Mouse (Mus musculus) limb, embryonic 14.5 days (tissue): ENCODE measurements at regions not wholly inside any gene's neighbourhood (a gene's known extent, or its start where the extent isn't known, plus 50 kb on each side); places are given as distances from the start of the nearest gene placed in this dataset.
"Not testable (repeated sequence)": the region's sequence is repeated elsewhere in the genome, so short reads cannot be mapped to it uniquely, and the experiment has no call there.

ENCODE experiments used
- ATAC-seq: fragments of 200-750 bp; cut with Nextera tagmentation; 2 replicates; pipeline ENCODE4 v1.8.0; 2017; ENCODE audit warnings: low read depth, moderate number of reproducible peaks, moderate TSS enrichment; ENCODE audit not compliant: low FRiP score
- DNase-seq: peaks from one replicate; pipeline ENCODE4 v3.0.0-alpha.2; 2015; ENCODE audit warnings: low spot score
- H3K27ac ChIP-seq: fragments of 300-500 bp; sonication (generic); replicated peaks from 2 replicates; pipeline ENCODE4 v1.5.1; 2014; ENCODE audit warnings: low read depth, mild to moderate bottlenecking, low read length, moderate library complexity, mixed read lengths
- H3K27me3 ChIP-seq: fragments of 300-500 bp; sonication (generic); 2 replicates; pipeline ENCODE4 v1.6.1; 2014; ENCODE audit warnings: low read length, mixed read lengths; ENCODE audit not compliant: control insufficient read depth, insufficient read depth
- H3K36me3 ChIP-seq: fragments of 300-500 bp; sonication (generic); 2 replicates; pipeline ENCODE4 v1.6.1; 2014; ENCODE audit warnings: mild to moderate bottlenecking, low read length, moderate library complexity, mixed read lengths; ENCODE audit not compliant: control insufficient read depth, insufficient read depth
- H3K4me1 ChIP-seq: fragments of 300-500 bp; sonication (generic); 2 replicates; pipeline ENCODE4 v1.6.1; 2014; ENCODE audit warnings: antibody characterized with exemption, low read length, mixed read lengths; ENCODE audit not compliant: control insufficient read depth, insufficient read depth
- H3K4me2 ChIP-seq: fragments of 300-500 bp; sonication (generic); replicated peaks from 2 replicates; pipeline ENCODE4 v1.6.1; 2014; ENCODE audit warnings: low read depth, mild to moderate bottlenecking, low read length, moderate library complexity; ENCODE audit not compliant: severe bottlenecking
- H3K4me3 ChIP-seq: fragments of 300-500 bp; sonication (generic); replicated peaks from 2 replicates; pipeline ENCODE4 v1.5.1; 2014; ENCODE audit warnings: low read length
- H3K9ac ChIP-seq: fragments of 300-500 bp; sonication (generic); 2 replicates; pipeline ENCODE4 v1.6.1; 2014; ENCODE audit warnings: mild to moderate bottlenecking, low read depth, low read length, moderate library complexity; ENCODE audit not compliant: severe bottlenecking
- H3K9me3 ChIP-seq: fragments of 300-500 bp; sonication (generic); 2 replicates; pipeline ENCODE4 v1.6.1; 2016; ENCODE audit warnings: low read length; ENCODE audit not compliant: control insufficient read depth
- POLR2A ChIP-seq: fragments of 200-500 bp; IDR thresholded peaks from 2 replicates; pipeline ENCODE4 v1.8.0; 2012; ENCODE audit warnings: inconsistent platforms, mild to moderate bottlenecking, moderate library complexity, borderline replicate concordance; ENCODE audit not compliant: insufficient read depth, insufficient read length; ENCODE audit errors: extremely low read depth
- WGBS: fragments of 180-500 bp; shearing (Covaris S2); extraction: QIAGEN DNeasy Blood & Tissue Kit; methylation state at CpG from one replicate; pipeline ENCODE4 v1.1.7; 2014; 5-methylcytosine and 5-hydroxymethylcytosine counted together

GRCm38 (mm10) chr5:3247333-3247732 lies 94.0 kb upstream of the Cdk6 start:
- ATAC-seq = no peak
- no peak overlapping the region for H3K27ac ChIP-seq
- H3K9ac ChIP-seq = no peak overlapping the region
- no peak for TF ChIP-seq POLR2A
- H3K9me3 ChIP-seq = 0 out of 2 replicates have a peak, but pooled peaks cover 3% of the 10 kb centered on the region
- H3K4me1 ChIP-seq = peaks cover 2% of the 10 kb centered on the region; the same call in 1 of the 2 replicates
- no peaks in the 10 kb centered on the region for H3K36me3 ChIP-seq
- H3K4me2 ChIP-seq = no peak overlapping the region
- H3K4me3 ChIP-seq = no peak overlapping the region
- H3K27me3 ChIP-seq = no peaks in the 10 kb centered on the region
- WGBS = 64% methylated on average over 2 of the region's 2 CpGs
- no peak for DNase-seq

DNA sequence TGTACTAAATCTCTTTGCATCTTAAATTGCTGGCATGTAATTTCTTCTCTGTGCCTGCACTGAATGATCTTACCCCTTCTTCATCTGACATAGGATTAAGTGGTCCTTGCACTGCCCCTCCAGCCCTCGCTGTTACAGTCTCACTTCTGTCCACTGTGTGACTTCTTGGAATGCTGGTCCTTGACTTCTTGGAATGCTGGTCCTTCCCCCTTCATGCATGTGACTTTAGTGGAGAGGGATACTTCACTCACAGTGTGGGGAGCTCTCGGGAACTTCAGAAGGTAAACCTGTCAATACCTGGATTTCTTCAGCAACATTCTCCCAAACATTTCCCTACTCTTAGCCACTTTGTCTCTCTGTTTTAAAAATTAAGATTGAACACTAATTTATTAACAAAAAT lies 91.0 kb upstream of the Cdk6 start:
- H3K27ac ChIP-seq = no peak overlapping the region
- no peak for TF ChIP-seq POLR2A
- no peak overlapping the region for H3K9ac ChIP-seq
- ATAC-seq = no peak
- no peak overlapping the region for H3K4me2 ChIP-seq
- no peak for DNase-seq
- H3K4me1 ChIP-seq = peaks cover 2% of the 10 kb centered on the region; the same call in 1 of the 2 replicates
- no peak overlapping the region for H3K4me3 ChIP-seq
- no peaks in the 10 kb centered on the region for H3K27me3 ChIP-seq
- WGBS = 77% methylated on average over 2 of the region's 2 CpGs
- no peaks in the 10 kb centered on the region for H3K36me3 ChIP-seq
- 0 out of 2 replicates have a peak, but pooled peaks cover 3% of the 10 kb centered on the region for H3K9me3 ChIP-seq

- DNase-seq = no peak
- TF ChIP-seq POLR2A = no peak
- H3K27ac ChIP-seq = no peak overlapping the region
- no peaks in the 10 kb centered on the region for H3K9me3 ChIP-seq
- WGBS = 71% methylated on average over 1 of the region's 1 CpGs
- H3K27me3 ChIP-seq = no peaks in the 10 kb centered on the region
- no peak overlapping the region for H3K9ac ChIP-seq
- no peaks in the 10 kb centered on the region for H3K36me3 ChIP-seq
- H3K4me3 ChIP-seq = no peak overlapping the region
- no peak for ATAC-seq
- H3K4me2 ChIP-seq = no peak overlapping the region
- H3K4me1 ChIP-seq = no peaks in the 10 kb centered on the region
Observed at GRCm38 (mm10) chr5:3260289-3260688, 81.0 kb upstream of the Cdk6 start.

GRCm38 (mm10) chr5:3264988-3265738 lies 76.1 kb upstream of the Cdk6 start:
- not testable (repeated sequence) for DNase-seq, ATAC-seq, H3K4me3 ChIP-seq, H3K27me3 ChIP-seq, H3K9ac ChIP-seq, H3K36me3 ChIP-seq, H3K4me1 ChIP-seq, H3K27ac ChIP-seq, H3K4me2 ChIP-seq, H3K9me3 ChIP-seq
- WGBS = 54% methylated on average over 8 of the region's 8 CpGs

- H3K9me3 ChIP-seq = no peaks in the 10 kb centered on the region
- H3K27me3 ChIP-seq = peaks cover 4% of the 10 kb centered on the region; the same call in 1 of the 2 replicates
- H3K4me3 ChIP-seq = no peak overlapping the region
- no peak for TF ChIP-seq POLR2A
- H3K4me2 ChIP-seq = no peak overlapping the region
- ATAC-seq (no peak), DNase-seq (no peak)
- H3K27ac ChIP-seq = no peak overlapping the region
- WGBS = 76% methylated on average over 5 of the region's 5 CpGs
- H3K4me1 ChIP-seq = 0 out of 2 replicates have a peak, but pooled peaks cover 3% of the 10 kb centered on the region
- H3K36me3 ChIP-seq = no peaks in the 10 kb centered on the region
- no peak overlapping the region for H3K9ac ChIP-seq
Observed at GRCm38 (mm10) chr5:3267021-3267420, 74.3 kb upstream of the Cdk6 start.
